Mouse (Mus musculus) bone marrow, adult 2 months (tissue): ENCODE results near the gene Prmt1.

Experiments used
- CTCF ChIP-seq: fragments of 200-500 bp; IDR thresholded peaks from 2 replicates; pipeline ENCODE4 v1.5.1; 2011; ENCODE audit warnings: low read length, control low read depth; ENCODE audit not compliant: control insufficient read depth, insufficient read depth
- POLR2A ChIP-seq: fragments of 200-500 bp; IDR thresholded peaks from 2 replicates; pipeline ENCODE4 v1.6.1; 2011; ENCODE audit warnings: low read depth, mild to moderate bottlenecking, control low read depth, low read length, borderline replicate concordance; ENCODE audit not compliant: control insufficient read depth

GRCm38 (mm10) chr7:44983085-44983484, 3.3 kb downstream of the Prmt1 start:
- TF ChIP-seq CTCF (peak; percentile 99), POLR2A (no peak)
